Mouse (Mus musculus): ENCODE data around the gene Cdh20.

Cdh20 gene

DNA sequence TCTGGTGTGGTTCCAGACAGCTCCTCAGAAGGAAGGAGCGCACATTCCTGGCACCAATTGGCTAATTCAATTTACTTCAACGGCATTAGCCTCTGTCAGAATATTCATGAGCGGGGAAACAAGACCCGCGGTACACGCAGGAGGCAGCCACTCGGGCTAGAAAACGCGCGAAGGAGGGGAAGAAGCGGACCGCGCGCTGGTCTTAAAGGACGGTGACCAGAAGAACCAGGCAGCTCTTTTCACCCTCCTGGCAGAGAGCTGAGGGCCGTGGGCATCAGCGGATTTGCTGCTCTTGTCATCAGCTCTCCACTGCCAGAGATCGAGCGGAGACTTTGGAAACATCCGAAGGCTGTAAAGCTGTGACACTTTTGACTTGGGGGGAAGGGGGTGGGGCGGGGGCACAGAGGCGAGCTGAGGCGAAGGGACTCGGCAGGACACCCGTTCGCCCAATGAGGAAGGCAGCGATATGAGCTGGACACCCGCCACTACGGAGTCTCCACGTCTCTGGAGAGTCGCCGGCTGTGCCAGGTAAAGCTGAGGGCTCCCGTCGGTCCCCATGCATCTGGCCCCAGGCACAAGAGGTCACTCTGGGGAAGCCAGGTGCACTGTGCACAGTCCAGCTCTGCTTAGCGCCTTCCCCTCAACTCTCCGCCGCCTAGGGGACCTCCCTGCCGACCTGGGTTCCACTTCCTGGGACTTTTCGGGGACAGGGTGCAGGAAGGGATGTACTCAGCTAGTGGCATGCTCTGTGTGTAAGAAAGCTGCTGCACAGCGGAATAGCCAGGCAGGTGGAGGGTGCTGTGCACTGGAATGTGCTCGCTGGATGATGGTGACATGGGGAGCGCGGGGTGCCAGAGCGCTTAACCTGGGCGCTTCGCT is at the start of gene Cdh20:
Gene Cdh20 (plus strand): TSS at position 159 of the 879 bp plus-strand sequence.
- DNase-seq = peak; percentile 71 to 73

DNA sequence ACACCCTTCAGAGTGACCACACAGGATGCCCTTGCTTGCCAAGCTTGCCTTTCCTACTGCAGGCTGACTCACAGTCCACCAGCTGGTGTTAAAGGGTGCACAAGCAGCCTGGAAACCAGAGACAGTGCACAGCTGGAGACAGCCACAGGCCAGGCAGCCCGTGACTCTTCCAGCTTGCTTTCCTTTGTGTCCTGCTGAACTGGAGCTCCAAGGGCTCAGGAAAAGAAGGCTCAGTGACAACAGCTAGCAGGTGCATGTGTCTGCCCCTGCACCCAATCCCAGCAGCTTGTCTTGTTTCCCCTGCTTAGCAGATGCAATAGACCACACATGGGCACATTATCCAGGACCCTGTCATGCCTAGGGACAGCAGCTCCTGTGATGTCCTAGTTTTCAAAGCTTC is 21.5 kb upstream of the Cdh20 start:
- DNase-seq = peak; percentile 72 to 84

DNA sequence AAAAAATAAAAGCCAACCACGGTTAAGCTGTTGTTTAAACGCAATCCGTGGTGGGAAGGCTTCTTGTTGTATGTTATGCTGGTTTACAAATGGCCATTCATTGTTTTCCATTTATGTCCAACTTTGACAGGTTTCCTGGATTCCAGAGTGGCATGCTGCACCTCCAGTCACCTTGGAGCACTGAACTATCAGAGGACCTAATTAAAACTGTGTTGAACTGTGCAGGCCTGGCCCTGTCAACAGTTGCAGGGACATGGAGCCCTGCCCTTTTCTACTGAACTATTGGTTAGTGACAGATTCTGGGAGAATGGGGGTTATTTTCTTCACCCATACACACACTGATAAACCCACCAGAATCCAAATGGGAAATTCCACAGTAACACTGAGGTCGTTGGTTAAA is 20.9 kb upstream of the Cdh20 start:
- no peak for DNase-seq

DNA sequence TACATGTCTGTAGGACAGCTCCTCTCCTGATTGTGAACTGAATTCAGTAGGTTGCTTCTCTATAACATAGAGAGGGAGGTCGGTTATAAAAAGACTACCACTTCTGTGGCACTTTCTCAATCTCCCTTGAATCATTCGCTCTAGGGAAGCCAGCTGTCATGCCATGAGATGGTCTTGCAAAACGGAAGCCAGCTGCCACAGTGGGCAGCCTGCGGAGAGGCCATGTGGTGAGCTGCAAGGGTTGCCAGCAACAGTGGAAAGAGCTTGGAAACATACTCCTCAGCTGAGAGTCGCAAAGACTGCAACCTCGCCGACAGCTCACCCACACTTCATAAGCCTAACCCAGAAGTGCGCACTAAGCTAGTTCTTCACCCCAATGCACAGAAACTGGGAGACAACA is 13.8 kb upstream of the Cdh20 start:
- DNase-seq = peak; percentile 90 to 93

DNA sequence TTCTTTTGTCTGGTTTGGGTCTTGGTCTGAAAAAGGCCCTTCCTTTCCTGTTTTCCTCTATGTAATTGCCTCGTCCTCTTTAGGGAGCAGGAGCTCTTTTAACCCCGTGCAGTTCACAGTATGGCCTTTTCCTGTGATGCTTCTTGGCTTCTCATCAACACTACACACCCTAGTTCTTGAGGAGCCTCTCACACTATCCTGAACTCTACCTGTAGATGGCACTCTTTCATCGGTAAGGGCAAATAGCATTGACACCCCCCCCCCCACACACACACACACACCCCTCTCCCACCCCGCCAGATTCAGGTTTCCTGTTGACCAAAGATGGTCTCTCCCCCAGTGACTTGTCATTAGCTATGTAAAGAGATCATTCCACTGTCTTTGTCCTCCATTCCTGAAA is 12.4 kb upstream of the Cdh20 start:
- DNase-seq = peak; percentile 13 to 30

DNA sequence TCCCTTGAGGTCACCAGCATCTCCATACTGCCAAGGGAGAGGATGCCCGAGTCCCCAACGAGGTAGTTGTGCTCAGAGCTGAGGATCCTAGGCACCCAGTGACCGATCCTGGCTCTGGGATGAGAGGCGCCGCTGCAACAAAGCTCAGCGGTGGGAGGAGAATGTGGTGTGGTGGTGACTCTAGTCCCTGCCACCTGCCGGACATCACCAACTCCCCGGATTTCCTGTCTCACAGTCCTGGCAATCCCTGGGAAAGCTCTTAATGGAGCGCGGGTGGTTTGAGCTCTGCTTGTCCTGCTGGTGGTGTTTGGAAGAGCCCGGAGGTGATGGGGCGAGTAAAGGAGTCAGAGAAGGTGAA is 900 bp downstream of the Cdh20 start:
- DNase-seq = peak; percentile 71 to 73

DNA sequence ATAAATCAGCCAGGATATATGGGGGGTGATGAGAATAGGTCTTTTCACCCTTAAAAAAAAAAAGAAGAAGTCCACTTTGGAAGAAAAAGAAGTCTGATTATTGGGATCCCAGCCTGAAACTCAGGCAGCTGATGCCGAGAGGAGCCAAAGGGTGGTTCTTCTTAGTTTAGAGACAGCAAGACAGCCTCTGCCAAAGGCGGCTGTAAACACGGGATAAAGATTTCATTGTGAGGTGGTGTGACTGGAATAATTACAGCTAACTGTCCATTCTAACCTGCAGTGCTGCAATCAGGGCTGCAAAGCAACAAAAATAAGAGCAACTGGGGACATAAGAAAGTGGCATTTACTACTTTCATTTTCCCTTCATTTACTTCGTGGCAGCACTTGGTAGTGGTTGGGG is 3.6 kb downstream of the Cdh20 start:
- DNase-seq = peak; percentile 34 to 45

DNA sequence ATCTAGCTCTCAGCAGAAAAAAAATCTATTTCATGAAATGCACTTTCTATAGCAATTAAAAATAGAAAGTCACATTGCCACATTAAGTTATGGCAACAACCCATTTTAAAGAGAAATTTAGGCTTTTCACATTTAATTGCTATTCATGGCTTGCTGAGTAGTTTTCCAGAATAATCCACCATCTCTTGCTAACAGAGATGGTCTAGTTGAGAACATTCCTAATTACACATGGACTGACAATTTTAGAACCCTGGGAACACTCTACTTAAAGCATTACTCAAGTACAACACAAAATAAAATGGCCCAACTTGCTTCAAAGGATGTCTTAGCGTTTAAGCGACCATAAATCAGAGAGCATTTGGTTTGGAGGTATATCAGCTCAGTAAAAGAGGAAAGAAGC is 4.9 kb downstream of the Cdh20 start:
- no peak for DNase-seq

DNA sequence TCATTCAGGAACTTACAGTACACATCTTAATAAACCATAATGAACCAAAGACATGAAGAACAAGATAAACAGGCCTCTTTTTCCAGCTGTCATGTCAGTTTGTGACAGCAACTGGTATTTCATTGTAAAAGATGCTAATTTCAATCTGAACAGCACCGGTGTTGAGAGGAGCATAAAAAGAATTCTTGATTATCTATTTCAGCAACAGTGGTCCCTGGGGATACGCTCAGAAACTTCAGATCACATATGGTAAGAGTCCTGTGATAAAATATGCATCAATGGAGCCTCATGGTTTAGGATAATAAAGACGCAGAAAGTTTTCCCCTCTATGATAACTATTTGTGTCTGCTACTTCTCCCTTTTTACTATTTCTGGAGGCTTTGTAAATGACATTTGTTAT is 25.2 kb downstream of the Cdh20 start:
- no peak for DNase-seq

DNA sequence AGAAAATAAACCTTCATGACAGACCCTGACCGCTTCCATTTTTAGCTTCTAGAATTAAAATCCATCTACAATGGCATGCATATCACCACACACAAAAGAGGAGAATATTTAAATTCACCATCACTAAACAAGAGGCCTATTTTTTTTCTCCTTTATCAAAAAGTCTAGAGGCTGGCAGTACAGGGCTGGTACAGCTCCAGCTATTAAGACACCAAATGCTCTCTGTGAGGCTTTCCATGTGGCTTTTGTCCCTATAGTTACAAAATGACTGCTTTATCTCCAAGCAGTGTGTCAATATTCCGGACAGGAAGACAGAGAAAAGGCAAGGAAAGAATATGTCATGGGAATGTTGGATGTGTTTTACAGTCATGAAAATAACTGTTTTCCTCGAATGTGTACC is 27.8 kb downstream of the Cdh20 start:
- DNase-seq = no peak

DNA sequence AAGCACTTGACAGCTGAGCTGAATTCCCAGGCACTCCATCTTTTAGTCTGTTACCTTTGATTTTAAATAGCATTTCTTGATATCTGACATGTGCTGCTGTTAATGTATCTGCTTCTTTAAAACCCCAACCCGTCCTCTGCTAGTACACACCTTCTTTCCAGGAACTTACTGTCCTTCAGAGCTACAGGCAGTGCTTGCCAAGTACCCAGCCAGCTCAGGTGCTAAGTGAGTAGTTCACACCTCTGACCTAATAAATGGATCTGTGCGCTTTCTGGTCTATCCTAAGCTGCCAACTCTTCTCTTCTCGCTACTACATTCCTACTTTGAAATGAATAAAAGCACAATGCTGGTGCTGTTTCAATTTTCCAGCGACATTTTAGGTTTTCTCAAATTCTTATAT is 28.8 kb downstream of the Cdh20 start:
- DNase-seq = peak; percentile 25

DNA sequence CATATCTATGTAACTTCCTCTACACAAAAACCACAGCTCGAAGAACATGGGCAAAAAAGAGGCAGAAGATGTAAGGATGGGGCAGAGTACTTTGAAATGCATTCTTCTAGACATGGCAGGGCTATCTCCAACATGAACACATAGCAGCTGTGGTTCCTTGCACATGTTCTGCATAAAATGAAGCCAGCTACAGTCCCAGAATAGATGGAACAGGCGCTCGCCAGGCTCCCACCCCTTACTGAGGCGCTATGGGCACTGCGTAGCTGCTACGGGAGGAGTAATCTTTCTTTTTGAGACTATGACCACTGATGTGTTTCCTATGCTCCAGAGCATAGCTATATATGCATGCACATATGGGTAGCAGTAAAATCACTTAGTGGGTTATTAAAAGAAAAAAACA is 36.4 kb downstream of the Cdh20 start:
- no peak for DNase-seq

DNA sequence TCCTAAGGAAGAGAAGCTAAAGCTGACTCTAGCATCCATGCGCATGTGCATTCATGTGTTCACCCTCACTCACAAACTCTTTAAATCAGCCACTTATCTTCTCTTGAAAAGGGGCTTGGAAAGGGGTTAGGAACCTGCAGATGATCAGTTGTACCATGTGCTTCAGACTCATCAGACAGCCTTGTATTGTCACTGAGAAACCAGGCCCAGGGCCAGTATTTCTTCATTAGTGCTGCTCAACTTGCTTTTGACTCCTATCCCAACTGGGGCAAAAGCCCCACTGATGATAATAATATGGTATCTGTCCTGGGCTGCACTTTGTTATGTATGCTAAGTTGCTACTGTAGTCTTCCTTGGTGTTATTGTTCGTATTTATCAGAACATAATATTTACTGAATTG is 38.9 kb downstream of the Cdh20 start:
- peak; percentile 47 to 58 for DNase-seq

DNA sequence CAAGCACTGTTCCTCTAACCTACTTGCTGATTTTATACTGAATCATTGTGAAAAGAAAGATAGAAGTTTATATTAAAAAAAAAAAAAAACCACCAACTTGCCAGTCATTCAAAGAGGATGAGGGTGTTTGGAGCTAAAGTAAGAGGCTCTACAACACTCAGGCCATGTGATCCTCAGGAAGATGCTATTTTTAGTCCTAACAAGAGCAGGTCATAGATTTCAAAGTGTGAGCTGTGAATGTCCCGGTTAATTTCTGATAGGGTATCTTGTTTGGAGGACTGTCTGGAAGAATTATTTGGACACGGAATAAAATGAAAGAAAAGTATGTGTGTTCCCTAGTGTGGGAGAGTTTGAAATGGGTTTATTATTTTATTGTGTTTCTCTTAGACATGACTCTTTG is 49.2 kb downstream of the Cdh20 start:
- no peak for DNase-seq

DNA sequence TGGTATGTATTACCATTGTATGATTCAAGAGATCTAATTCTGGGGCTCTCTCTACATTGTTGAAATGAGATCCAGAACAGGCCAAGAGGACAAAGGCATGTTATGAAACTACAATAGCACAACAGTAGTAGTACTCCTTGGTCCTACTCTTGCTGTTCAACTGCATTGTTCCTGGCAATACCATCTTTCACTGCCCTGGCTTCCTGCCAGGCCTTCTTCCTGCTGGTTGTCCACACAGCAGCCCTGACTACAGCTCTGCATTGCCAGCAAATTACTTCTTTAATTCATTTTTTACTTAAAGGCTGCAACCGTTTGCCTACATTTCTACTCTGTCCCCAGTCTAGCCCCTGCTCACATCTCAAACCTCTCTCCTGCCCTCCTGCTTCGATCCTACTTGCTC is 59.8 kb downstream of the Cdh20 start:
- DNase-seq = peak; percentile 40 to 55

DNA sequence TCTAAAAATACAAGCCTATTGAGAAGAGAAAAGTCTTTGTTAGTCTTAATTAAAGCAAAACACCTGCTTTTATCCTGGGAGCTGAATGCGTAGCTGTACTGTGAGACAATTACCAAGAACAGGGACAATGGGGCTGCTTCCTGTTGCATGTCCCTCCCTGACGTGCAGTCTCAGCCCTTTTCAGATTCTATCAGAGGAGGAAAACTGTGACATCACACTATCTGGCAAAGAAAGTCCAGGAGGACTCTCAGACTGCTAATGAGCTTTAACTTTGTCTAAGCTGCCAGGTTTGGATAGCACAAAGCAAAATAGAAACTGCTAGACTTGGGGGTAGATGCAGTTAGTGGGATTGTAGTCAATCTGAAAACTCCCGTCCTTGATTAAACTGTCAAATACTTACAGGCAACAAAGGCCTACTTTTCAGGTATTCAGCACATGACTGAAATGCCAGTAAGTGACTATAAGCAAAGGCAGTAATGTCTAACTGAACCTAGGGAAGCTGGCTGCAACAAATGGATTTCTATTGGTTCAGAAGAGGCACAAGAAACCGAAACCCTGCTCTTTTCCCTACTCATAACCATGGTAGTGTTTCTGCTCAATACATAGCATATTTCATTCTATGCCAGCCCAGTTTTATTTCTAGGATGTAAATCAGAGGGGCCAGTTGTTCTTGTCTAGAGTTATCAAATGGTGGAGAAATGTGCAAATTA is 70.0 kb downstream of the Cdh20 start:
- peak; percentile 6 to 9 for DNase-seq

DNA sequence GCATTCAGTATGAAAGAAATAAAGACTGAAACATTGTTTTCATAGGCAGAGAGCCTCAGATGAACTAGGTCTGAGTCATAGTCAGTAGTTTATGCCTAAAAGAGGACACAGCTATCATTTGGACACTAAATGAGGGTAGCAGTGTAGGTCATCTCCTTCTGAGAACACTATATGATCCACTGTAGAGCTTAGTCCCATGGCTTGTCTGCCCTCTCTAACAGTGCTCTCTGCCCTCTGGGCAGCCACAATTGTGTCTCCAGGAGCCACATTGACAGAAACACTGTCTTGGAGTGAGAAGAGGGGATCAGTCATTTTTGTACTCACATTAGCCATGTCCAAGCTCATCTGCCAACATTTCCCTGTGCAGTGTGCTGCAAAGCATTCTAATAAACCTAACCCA is 70.7 kb downstream of the Cdh20 start:
- DNase-seq = no peak

DNA sequence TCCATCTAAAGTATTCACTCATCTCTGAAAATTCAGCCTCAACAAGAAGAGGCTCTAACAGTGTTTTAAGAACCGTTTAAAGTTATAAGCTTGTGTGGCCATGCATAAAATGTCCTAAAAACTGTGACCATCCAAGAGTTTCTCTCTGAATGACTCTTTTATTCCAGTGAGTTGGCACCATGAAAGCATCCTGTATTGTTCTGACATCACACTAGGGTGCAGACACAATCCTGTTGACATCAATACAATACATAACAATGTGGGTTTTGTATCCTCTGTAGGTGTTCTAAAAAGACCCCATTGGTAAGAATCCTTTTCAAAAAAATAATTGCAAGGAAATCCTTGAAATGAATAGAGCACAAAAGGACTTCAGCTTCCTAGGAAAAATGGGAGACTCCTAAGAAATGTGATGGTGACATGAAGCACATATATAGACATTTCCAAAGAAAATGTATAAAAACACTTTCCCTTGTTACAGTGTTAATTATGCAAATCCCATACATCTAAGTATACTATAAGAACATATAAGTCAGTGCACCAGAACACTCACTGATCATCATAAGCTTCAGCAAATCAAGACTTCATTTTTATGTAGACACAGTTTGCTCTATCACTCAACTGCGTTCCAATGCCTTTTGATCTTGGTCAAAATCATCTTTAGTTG is 80.1 kb downstream of the Cdh20 start:
- DNase-seq = no peak

DNA sequence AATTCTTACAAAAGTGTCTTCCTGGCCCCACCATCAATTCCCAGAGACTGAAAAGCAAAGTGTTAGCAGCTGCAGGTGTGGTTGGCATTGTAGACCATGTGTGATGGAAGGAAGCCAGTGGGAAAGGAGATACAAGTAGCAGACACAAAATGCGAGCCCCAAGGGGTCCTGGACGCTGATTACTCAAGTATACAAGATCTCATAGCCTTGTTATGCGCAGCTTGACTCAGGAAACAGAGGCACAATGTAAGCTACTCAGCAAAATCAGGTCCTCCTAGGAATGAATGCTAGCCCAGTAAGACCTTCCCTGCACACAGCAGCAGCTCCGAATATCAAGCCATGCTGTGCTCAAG is 80.6 kb downstream of the Cdh20 start:
- DNase-seq = peak; percentile 4 to 22

DNA sequence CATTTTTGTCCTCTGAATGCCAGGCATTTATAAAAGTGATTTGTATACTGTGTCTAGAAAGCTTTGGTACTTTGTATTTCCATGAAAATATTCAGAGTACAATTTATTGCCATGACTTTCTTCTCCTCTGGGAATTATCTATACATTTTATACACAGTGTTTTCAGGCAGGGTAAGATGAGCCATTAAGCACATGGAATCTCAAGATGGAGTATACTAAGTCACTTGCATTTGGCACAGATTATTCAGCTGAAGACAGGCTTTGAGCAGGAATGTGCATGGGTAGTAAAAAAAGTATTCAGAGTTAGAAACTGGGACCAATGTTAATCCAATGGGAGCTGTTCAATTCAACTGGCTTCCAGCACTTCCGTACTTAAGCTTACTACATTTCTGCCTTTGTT is 109.1 kb downstream of the Cdh20 start:
- DNase-seq = no peak

DNA sequence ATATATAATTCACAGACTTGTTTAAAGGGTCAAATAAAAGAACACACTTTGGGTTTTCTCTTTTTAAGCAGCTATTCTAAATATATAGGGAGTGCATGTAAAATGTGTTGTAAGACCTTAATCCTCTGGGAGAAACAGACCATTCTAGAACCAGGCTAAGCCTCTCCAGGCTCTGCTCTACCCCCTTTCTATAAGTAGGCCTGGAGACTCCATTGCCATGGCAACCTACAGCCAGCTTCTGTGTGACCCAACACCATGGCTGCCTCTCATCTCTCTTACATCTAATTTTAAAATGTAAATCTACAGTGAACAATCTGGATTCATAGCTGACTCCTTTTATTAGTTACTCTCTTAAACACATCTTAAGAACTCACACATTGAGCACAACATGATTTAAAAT is 133.5 kb downstream of the Cdh20 start:
- no peak for DNase-seq

DNA sequence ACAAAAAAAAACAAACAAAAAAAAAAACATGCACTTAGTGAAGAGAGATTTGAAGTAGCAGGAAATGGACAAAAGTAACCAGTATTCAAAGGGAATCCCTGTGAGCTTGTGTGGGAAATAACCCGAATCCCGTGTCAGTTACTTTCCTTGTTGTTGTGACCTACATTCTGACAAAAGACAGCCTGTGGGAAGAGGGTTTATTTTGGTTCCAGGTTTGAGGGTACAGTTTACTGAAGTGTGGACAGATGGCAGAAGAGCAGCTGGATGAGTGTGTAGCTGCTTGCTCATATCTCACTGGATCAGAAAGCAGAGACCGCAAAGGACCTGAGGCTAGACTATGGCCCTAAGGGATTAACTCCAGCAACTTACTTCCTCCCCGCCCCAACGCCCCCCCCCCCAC is 135.1 kb downstream of the Cdh20 start:
- DNase-seq = no peak

DNA sequence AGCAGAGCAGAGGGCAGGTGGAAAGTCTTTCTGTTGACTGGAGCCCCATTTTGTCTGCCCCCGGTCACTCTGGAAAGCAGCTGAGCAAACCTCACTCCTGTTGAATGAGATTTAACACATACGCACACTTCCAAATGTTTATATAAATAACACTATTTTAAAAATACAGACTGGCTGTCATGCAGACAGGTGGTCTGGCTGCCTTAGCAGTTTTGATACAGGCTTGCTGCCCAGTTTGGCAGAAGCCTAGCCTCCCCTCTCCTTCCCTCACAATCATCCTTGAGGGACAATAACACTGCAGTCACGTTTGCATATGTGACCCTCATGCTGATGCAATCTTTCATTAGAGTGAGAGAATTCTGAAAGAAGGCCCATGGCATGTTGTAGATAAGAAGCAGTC is 144.1 kb downstream of the Cdh20 start:
- DNase-seq = peak; percentile 31 to 34

DNA sequence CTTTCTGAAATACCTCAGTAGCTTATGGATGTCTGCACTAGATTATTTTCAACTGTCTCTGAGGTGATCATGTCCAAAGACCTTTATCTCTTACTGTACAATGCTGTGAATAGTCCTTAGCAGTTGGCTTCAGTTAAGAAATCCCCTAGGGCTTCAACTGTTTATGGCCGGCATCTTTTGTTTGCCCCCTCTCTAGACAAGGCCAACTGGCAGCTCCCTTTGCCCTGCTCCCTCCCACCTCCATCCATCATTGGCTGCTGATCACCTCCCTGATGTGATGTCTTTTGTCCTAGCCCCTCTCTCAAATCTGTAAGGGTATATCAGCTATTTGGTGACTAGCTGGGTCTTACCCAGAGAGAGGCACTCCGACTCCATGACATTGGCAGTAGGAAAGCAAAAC is 148.2 kb downstream of the Cdh20 start:
- peak in 1 of 2 experiments; percentile 13 for DNase-seq
